Mouse (Mus musculus): ENCODE data around the gene Adam11.

- TF ChIP-seq CTCF (IDR thresholded peaks at IDR 0.05; ENCODE audit: insufficient read depth, low read length) (no peak), POLR2A (IDR thresholded peaks at IDR 0.05; ENCODE audit: borderline replicate concordance, extremely low read depth, low read depth, low read length) (no peak)
Observed at GRCm38 (mm10) chr11:102728614-102729013, 32.6 kb upstream of the Adam11 start.

Measured in lung, adult 2 months (tissue).